Mouse (Mus musculus): ENCODE measurements around the gene Bivm. TPM values are rescaled to one million over a fixed set of nuclear protein-coding genes. Genes with fewer than 3 reads are reported as not detected.
A peak's percentile ranks its signal among the peaks of the same experiment; 100 is the strongest.

The Bivm gene
- 1 to 10 TPM; 7.8 to 9.4 TPM for total RNA-seq (2021)
- long read RNA-seq, experiment 1, partial matches to known transcripts, result 0 of 2 reads
- long read RNA-seq, experiment 1, other reads (novel, unspliced or antisense), result 1 of 2 reads
- long read RNA-seq, experiment 2, partial matches to known transcripts, result 0 of 1 reads
- long read RNA-seq, experiment 2, other reads (novel, unspliced or antisense), result 1 of 1 reads

GRCm38 (mm10) chr1:44118239-44119054 lies at the start of gene Bivm, which contains the start of gene Kdelc1:
Gene Bivm (plus strand): TSS chr1:44118957.
Gene Kdelc1 (minus strand): TSS chr1:44118808.
- Histone ChIP-seq H3K4me3 (peak within 1 kb of the TSS; percentile 97), H3K27ac (peak within 1 kb of the TSS; percentile 95)
- DNase-seq, result peak; percentile 92
- no peak for TF ChIP-seq CTCF (IDR thresholded peaks at IDR 0.05)
- intact Hi-C loops (cut with DNase I), result loop anchor here (1.0 to 2.0 kb wide), 2 partner anchors 16 to 28 kb away; partner anchors contain the start of genes Ercc5 and Tex30

DNA sequence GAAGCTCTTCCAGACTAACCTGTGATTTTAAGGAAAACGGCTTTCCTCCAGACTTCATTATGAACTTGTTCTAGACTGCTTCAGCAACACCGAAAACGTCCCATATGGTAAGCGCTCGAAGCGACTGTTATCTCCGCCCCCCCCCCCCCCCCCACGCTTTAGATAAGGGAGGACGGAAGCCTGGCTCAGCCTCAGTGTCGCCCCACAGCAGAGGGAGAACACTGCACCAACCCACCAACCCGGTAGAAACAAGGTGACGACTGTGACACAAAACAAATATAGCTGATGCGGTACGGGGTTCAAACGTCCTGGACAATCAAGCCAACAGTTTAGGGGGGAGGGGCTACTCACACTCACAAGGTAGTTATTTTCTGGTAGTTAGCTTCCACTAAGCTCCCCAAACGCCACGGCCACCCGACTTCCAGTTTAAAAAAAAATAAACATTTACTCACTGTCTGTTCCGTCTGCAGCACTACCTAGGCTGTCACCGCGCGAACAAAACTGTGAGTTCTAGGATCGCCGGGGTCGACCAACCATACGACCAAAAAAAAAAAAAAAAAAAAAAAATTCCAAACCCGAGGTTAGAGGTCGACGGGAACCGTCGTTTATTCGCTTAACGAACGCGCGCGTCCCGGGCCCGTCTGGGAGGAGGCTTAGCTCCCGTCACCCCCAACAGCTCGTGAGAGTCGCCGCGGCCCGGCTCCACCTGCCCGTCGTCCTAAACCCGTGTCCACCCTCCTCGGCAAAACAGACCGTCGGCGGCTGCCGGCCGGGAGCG lies 17.1 kb upstream of the Bivm start:
- Histone ChIP-seq H3K4me3 (peak overlapping the region; percentile 98), H3K27ac (peak overlapping the region; percentile 94)
- DNase-seq, result peak; percentile 19
- intact Hi-C loops (cut with DNase I), result loop anchor here (1.0 to 5.0 kb wide), 2 partner anchors 17 to 46 kb away; partner anchors contain the start of genes Bivm, Ercc5 and Kdelc1
- no peak for TF ChIP-seq CTCF (IDR thresholded peaks at IDR 0.05)

DNA sequence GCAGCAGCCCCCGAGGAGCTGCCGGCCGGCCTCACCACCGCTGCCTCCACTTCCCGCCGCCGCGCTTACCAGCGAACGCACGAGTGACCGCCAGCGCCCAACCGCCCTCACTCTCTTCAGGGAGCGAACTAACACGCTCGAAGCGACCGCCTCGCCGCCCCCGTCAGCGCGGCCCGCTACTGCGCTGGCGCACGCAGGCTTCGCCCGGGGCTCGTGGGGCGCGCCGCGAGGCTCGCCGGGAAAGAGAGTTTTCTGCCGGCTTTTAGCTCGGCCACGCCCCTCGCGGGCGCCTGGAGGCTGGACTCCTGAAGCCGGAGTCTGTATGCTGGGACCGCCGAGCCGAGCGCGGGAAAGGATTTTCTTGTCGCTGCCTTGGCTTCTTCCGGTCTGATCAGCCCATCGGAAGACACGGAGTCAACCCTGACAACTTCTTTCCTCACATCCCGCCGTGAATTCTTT lies 16.5 kb upstream of the Bivm start, which contains the start of gene Tex30:
Tex30 (minus strand) TSS at position 183 of the 459 bp plus-strand sequence.
- H3K27ac ChIP-seq, result peak within 1 kb of the TSS; percentile 94
- no peak for TF ChIP-seq CTCF (IDR thresholded peaks at IDR 0.05)
- intact Hi-C loops (cut with DNase I), result loop anchor here (1.0 to 5.0 kb wide), 2 partner anchors 16 to 45 kb away; partner anchors contain the start of genes Bivm, Ercc5 and Kdelc1
- peak within 1 kb of the TSS; percentile 98 for H3K4me3 ChIP-seq
- peak; percentile 96 for DNase-seq

DNA sequence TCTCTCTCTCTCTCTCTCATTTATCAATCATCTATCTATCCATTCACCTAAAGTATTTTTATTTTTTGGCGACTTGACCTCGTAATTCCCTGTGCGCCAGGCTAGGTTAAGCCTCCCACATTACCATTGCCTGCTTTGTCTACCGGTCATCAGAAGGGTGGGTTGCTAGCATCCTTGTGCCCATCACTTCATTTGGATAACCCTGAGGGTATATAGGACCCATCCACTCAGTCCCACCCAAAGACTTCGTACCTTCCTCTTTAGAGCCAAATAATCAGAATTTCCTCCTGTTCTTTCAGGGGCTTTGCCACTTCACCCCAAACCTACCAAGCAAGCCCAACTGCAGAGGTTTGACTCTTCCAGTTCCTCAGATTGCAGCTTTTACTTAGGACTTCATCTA lies 15.8 kb upstream of the Bivm start:
- intact Hi-C loops (cut with DNase I), result loop anchor here (1.0 to 5.0 kb wide), 2 partner anchors 15 to 44 kb away; partner anchors contain the start of genes Bivm, Ercc5 and Kdelc1
- TF ChIP-seq CTCF (IDR thresholded peaks at IDR 0.05), result no peak
- Histone ChIP-seq H3K4me3 (peak overlapping the region; percentile 98), H3K27ac (no peak overlapping the region)
- DNase-seq, result no peak

- intact Hi-C loops (cut with DNase I), result no loop called here
- DNase-seq, result no peak
- H3K27ac ChIP-seq, result peak overlapping the region; percentile 95
- H3K4me3 ChIP-seq, result peak overlapping the region; percentile 97
- no peak for TF ChIP-seq CTCF (IDR thresholded peaks at IDR 0.05)
Measured at GRCm38 (mm10) chr1:44117571-44117970, 1.2 kb upstream of the Bivm start.

- peak; percentile 62 for TF ChIP-seq CTCF (IDR thresholded peaks at IDR 0.05)
- H3K27ac ChIP-seq, result peak overlapping the region; percentile 95
- DNase-seq, result peak; percentile 89
- H3K4me3 ChIP-seq, result peak overlapping the region; percentile 97
- intact Hi-C loops (cut with DNase I), result loop anchor here (2.0 kb wide), 1 partner anchor 27 kb away; the partner anchor contains the start of gene Ercc5
Measured at GRCm38 (mm10) chr1:44119201-44120073, 680 bp downstream of the Bivm start.

- no peak for TF ChIP-seq CTCF (IDR thresholded peaks at IDR 0.05)
- H3K27ac ChIP-seq, result peak overlapping the region; percentile 95
- H3K4me3 ChIP-seq, result peak overlapping the region; percentile 97
- DNase-seq, result no peak
- intact Hi-C loops (cut with DNase I), result no loop called here
Measured at GRCm38 (mm10) chr1:44120074-44120406, 1.3 kb downstream of the Bivm start.

GRCm38 (mm10) chr1:44122256-44122655 lies 3.5 kb downstream of the Bivm start:
- DNase-seq, result no peak
- intact Hi-C loops (cut with DNase I), result no loop called here
- no peak for TF ChIP-seq CTCF (IDR thresholded peaks at IDR 0.05)
- Histone ChIP-seq H3K27ac (no peak overlapping the region), H3K4me3 (no peak overlapping the region)

- intact Hi-C loops (cut with DNase I), result no loop called here
Measured at GRCm38 (mm10) chr1:44125590-44125989, 6.8 kb downstream of the Bivm start.

GRCm38 (mm10) chr1:44129929-44130581 lies 11.3 kb downstream of the Bivm start:
- intact Hi-C loops (cut with DNase I), result no loop called here
- H3K4me3 ChIP-seq, result no peak overlapping the region
- H3K27ac ChIP-seq, result no peak overlapping the region
- no peak for TF ChIP-seq CTCF (IDR thresholded peaks at IDR 0.05)
- DNase-seq, result no peak

More at GRCm38 (mm10) chr1:44125590-44125989, 6.8 kb downstream of the Bivm start:
- TF ChIP-seq CTCF (IDR thresholded peaks at IDR 0.05), result no peak
- no peak for DNase-seq
- no peak overlapping the region for H3K27ac ChIP-seq
- H3K4me3 ChIP-seq, result no peak overlapping the region

GRCm38 (mm10) chr1:44140232-44140631 lies 21.5 kb downstream of the Bivm start:
- no peak for TF ChIP-seq CTCF (IDR thresholded peaks at IDR 0.05)
- DNase-seq, result no peak
- H3K27ac ChIP-seq, result no peak overlapping the region
- intact Hi-C loops (cut with DNase I), result no loop called here
- H3K4me3 ChIP-seq, result no peak overlapping the region

Measured in gastrocnemius, adult 2 months (tissue).